ENCODE assay signal across 7 mouse cellular contexts in genomic region chr12:113155887-113156539, GRCm38 (mm10). TPM values are rescaled to one million over a fixed set of nuclear protein-coding genes. Genes with fewer than 3 reads are reported as not detected.
DNase-seq lines count a peak whose midpoint lies in the region; ATAC-seq and TF ChIP-seq lines count a peak whose summit lies in the region.

Gene Tedc1, plus strand, starts transcription at chr12:113156421.

- H3K4me1 ChIP-seq in intestine, postnatal 0 days (replicated peaks; ENCODE audit: control insufficient read depth, insufficient read depth, low read length), result peaks cover 3% of the 10 kb centered on the region
- H3K4me1 ChIP-seq in midbrain, embryonic 12.5 days, result peaks cover 36% of the 10 kb centered on the region
- H3K4me1 ChIP-seq in small intestine, adult 2 months (ENCODE audit: control insufficient read depth, insufficient read depth, insufficient read length, low read length), result peaks cover 15% of the 10 kb centered on the region; the same call in 1 of the 2 replicates

- peak within 1 kb of the TSS; percentile 54 for H3K9ac ChIP-seq in intestine, postnatal 0 days (ENCODE audit: low read depth, low read length)
- peak within 1 kb of the TSS; percentile 57 for H3K9ac ChIP-seq in midbrain, embryonic 12.5 days (replicated peaks)

- TF ChIP-seq POLR2A in small intestine, adult 2 months (IDR thresholded peaks at IDR 0.05; ENCODE audit: low read depth, low read length), result no peak; the same call in 1 of the 2 replicates

- peak; percentile 99 for TF ChIP-seq CTCF in intestine, postnatal 0 days (IDR thresholded peaks at IDR 0.05; ENCODE audit: low read depth)
- peak; percentile 96 for TF ChIP-seq CTCF in small intestine, adult 2 months (IDR thresholded peaks at IDR 0.05; ENCODE audit: extremely low read depth, insufficient read length, insufficient replicate concordance, low read depth, low read length)

- peak within 1 kb of the TSS; percentile 88 for H3K4me2 ChIP-seq in intestine, postnatal 0 days (replicated peaks; ENCODE audit: low read depth)
- peak within 1 kb of the TSS; percentile 85 for H3K4me2 ChIP-seq in midbrain, embryonic 12.5 days (replicated peaks)

- intact Hi-C loops in left cerebral cortex, postnatal 4 days (cut with DNase I), result no loop called here

- H3K9me3 ChIP-seq in intestine, postnatal 0 days (ENCODE audit: control insufficient read depth), result no peaks in the 10 kb centered on the region
- no peaks in the 10 kb centered on the region for H3K9me3 ChIP-seq in midbrain, embryonic 12.5 days

- DNase-seq in adrenal gland, adult 8-10 months, result peak; percentile 99
- peak; percentile 98 for DNase-seq in embryo, embryonic 9.5 days (ENCODE audit: extremely low spot score)
- DNase-seq in gastrocnemius, postnatal 4 days (ENCODE audit: low spot score in 2 of 2), result peak; percentile 100
- peak; percentile 100 for DNase-seq in left cerebral cortex, postnatal 4 days

- peak within 1 kb of the TSS; percentile 88 for H3K27ac ChIP-seq in intestine, postnatal 0 days (ENCODE audit: low read depth, low read length)
- H3K27ac ChIP-seq in midbrain, embryonic 12.5 days (replicated peaks), result peak within 1 kb of the TSS; percentile 56; the same call in 1 of the 2 replicates
- peak within 1 kb of the TSS; percentile 96 for H3K27ac ChIP-seq in small intestine, adult 2 months (ENCODE audit: insufficient read depth, low read depth, low read length)

- no peaks in the 10 kb centered on the region for H3K36me3 ChIP-seq in intestine, postnatal 0 days (ENCODE audit: control insufficient read depth, insufficient read depth)
- 0 out of 2 replicates have a peak, but pooled peaks cover 3% of the 10 kb centered on the region for H3K36me3 ChIP-seq in midbrain, embryonic 12.5 days
- peaks cover 13% of the 10 kb centered on the region for H3K36me3 ChIP-seq in small intestine, adult 2 months (ENCODE audit: control insufficient read depth, insufficient read depth, low read length)

- no peaks in the 10 kb centered on the region for H3K27me3 ChIP-seq in intestine, postnatal 0 days (replicated peaks; ENCODE audit: control insufficient read depth, insufficient read depth, low read length)
- peaks cover 42% of the 10 kb centered on the region for H3K27me3 ChIP-seq in midbrain, embryonic 12.5 days
- no peaks in the 10 kb centered on the region for H3K27me3 ChIP-seq in small intestine, adult 2 months (ENCODE audit: control insufficient read depth, insufficient read depth, low read length)

- ATAC-seq in intestine, postnatal 0 days, result peak; percentile 98
- ATAC-seq in midbrain, embryonic 12.5 days (ENCODE audit: low FRiP score, low read depth), result peak; percentile 98

- peak within 1 kb of the TSS; percentile 64 for H3K4me3 ChIP-seq in intestine, postnatal 0 days (ENCODE audit: low read depth, low read length)
- peak within 1 kb of the TSS; percentile 61 for H3K4me3 ChIP-seq in midbrain, embryonic 12.5 days
- H3K4me3 ChIP-seq in small intestine, adult 2 months (ENCODE audit: low read depth, low read length), result peak within 1 kb of the TSS; percentile 75

- WGBS in intestine, postnatal 0 days, result under 1% methylated on average over 46 of the region's 46 CpGs
- under 1% methylated on average over 42 of the region's 46 CpGs for WGBS in midbrain, embryonic 12.5 days
- under 1% methylated on average over 46 of the region's 46 CpGs for WGBS in small intestine, adult 2 months

RNA-seq across cellular contexts. Expression of gene Tedc1, which starts in this region (rescaled TPM):
- total RNA-seq in adrenal gland, adult 8-10 months (2022), result 1 to 10 TPM in 3 of 4 experiments, under 1 TPM in 1; 0.87 to 1.8 (median 1.5) TPM
- 1 to 10 TPM; 6.4 TPM for total RNA-seq in gastrocnemius, postnatal 4 days (2021)
- 5.5 and 6.8 TPM in 2 replicates for polyA plus RNA-seq in intestine, postnatal 0 days (2015; fragmentation: Nextera tagmentation; extraction: Ambion mirVana)
- total RNA-seq in left cerebral cortex, postnatal 4 days (2021), result 1 to 10 TPM; 5.6 to 5.7 TPM
- polyA plus RNA-seq in midbrain, embryonic 12.5 days (2016; fragmentation: Nextera tagmentation; extraction: Ambion mirVana), result 43.5 and 44.3 TPM in 2 replicates
- polyA plus RNA-seq in small intestine, adult 2 months (2012; rRNA removed), result 9.2 and 18.3 TPM in 2 replicates

Comparison
In these comparisons a context has a peak if more than half of its experiments do, and no peak if none do; other contexts are left out.
1. Peak in every context shown above with its lines: DNase-seq, ATAC-seq, H3K4me3 ChIP-seq and H3K27ac ChIP-seq.